Mouse (Mus musculus): ENCODE data around the gene Apoc1. TPM values are rescaled to one million over a fixed set of nuclear protein-coding genes. Genes with fewer than 3 reads are reported as not detected.

Gene Apoc1
- polyA plus RNA-seq, 1 experiment: not detected

DNA sequence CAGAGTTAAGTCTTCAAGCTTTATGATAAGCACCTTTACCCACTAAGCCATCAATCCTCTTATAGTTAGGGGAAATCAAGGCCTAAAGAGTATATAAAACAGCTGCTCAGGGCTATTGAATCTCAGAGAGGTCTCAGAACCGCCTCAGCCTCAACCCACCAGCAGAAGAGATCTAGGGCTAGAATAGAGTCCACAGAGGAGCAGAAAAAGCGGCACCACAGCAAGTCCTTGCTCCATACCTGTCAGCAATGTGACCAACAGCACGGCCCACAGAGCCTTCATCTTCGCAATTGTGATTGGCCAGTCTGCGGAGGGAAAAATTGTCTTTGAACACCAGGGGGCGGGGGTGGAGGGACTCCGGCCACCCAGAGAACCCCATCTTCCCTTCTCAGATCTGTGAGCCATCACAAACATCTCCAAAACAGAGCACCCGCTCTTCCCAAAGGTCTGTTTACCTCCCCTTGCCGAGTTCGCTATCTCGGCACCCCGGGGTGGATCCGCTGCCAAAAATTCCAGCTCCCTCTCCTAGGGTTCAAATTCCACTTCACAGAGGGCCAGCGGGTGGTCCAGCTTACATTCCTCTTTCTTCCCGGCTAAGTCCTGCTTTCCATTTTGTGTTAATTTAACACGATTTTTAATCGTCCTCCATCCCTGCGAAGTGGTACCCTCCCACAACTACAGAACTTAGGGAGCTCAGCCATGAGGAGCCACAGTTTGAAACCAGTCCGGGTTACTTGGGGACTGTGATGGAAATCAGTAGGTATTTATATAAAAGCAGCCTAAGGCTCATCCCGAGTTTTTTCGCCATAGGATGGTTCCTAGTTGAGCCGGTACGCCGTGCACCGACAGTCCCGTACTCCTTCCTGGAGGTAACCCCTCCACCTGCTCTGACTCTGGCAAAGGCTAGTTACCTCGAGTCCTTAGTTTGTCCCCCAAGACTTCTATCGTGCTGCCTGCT is 5.8 kb upstream of the Apoc1 start:
- TF ChIP-seq POLR2A (IDR thresholded peaks at IDR 0.05; ENCODE audit: borderline replicate concordance, low read depth, low read length): no peak
- Histone ChIP-seq H3K4me3 (ENCODE audit: insufficient read depth, low read length) (peak overlapping the region; percentile 92), H3K27ac (ENCODE audit: insufficient read depth, low read depth, low read length) (peak overlapping the region; percentile 96), H3K4me1 (ENCODE audit: control insufficient read depth, insufficient read depth, low read length) (peaks cover 43% of the 10 kb centered on the region)

DNA sequence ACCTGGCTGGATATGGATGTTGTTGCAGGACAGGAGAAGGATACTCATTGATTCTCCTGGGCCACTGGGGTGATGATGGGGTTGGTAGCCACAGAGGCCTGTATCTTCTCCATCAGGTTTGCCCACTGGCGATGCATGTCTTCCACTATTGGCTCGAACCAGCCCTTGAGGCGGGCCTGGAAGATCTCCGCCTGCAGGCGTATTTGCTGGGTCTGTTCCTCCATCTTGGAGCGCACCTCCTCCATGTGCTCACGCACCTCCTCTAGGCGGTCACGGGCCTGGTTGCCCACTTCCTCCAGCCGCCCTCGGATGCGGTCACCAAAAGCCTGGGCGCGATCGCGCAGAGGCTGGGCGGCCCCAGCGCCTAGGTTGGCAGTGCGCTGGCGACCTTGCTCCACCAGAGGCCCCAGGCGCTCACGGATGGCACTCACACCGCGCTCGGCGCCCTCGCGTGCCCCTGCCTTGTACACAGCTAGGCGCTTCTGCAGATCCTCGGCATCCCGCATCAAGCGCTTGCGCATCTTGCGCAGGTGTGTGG is 3.9 kb upstream of the Apoc1 start:
- H3K4me3 ChIP-seq (ENCODE audit: insufficient read depth, low read length): peak overlapping the region; percentile 92
- H3K4me1 ChIP-seq (ENCODE audit: control insufficient read depth, insufficient read depth, low read length): peaks cover 53% of the 10 kb centered on the region
- TF ChIP-seq POLR2A (IDR thresholded peaks at IDR 0.05; ENCODE audit: borderline replicate concordance, low read depth, low read length): no peak
- TF ChIP-seq CTCF (IDR thresholded peaks at IDR 0.05; ENCODE audit: low read depth, low read length): no peak
- peak overlapping the region; percentile 98; the same call in 1 of the 2 replicates for H3K27ac ChIP-seq (ENCODE audit: insufficient read depth, low read depth, low read length)

DNA sequence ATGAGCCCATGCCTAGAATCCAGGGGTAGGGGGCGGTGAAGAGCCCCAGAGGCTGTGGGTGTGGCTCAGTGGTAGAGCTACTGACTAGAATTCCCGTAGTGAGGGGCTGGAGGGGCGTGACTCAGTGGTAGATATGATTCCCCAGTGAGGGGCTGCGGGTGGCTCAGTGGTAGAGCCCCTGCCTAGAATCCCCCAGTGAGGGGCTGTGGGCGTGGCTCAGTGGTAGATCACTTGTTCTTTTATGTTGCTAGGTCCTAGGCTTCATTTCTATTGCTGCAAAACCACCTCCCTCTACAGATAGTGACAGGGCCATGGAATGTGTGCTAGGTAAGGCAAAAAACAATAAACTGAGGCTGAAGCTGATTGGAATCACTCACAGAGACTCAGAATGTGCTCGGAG is 3.4 kb upstream of the Apoc1 start:
- Histone ChIP-seq H3K4me3 (ENCODE audit: insufficient read depth, low read length) (peak overlapping the region; percentile 92), H3K4me1 (ENCODE audit: control insufficient read depth, insufficient read depth, low read length) (peaks cover 52% of the 10 kb centered on the region), H3K27ac (ENCODE audit: insufficient read depth, low read depth, low read length) (peak overlapping the region; percentile 98)
- TF ChIP-seq CTCF (IDR thresholded peaks at IDR 0.05; ENCODE audit: low read depth, low read length) (no peak), POLR2A (IDR thresholded peaks at IDR 0.05; ENCODE audit: borderline replicate concordance, low read depth, low read length) (no peak)

DNA sequence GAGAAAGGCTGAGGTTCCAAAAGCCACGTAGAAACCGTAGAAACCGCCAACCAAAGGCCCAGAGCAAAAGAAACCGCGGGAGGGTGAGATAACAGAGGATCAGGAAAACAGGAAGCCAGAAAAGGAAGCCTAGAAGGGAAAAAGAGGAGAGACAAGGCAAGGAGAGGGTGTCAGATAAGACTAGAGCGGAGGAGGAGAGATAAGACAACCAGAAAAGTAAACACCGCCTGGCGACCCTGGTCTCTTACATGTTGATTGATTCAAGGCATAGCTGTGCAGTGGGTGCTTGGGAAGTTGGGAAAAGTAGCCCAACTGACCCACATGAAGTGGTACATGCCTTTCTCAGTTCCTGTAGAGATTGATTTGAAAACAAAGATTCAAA is 2.7 kb upstream of the Apoc1 start:
- Histone ChIP-seq H3K4me1 (ENCODE audit: control insufficient read depth, insufficient read depth, low read length) (peaks cover 45% of the 10 kb centered on the region), H3K4me3 (ENCODE audit: insufficient read depth, low read length) (no peak overlapping the region), H3K27ac (ENCODE audit: insufficient read depth, low read depth, low read length) (peak overlapping the region; percentile 98)
- TF ChIP-seq POLR2A (IDR thresholded peaks at IDR 0.05; ENCODE audit: borderline replicate concordance, low read depth, low read length): no peak
- no peak for TF ChIP-seq CTCF (IDR thresholded peaks at IDR 0.05; ENCODE audit: low read depth, low read length)

DNA sequence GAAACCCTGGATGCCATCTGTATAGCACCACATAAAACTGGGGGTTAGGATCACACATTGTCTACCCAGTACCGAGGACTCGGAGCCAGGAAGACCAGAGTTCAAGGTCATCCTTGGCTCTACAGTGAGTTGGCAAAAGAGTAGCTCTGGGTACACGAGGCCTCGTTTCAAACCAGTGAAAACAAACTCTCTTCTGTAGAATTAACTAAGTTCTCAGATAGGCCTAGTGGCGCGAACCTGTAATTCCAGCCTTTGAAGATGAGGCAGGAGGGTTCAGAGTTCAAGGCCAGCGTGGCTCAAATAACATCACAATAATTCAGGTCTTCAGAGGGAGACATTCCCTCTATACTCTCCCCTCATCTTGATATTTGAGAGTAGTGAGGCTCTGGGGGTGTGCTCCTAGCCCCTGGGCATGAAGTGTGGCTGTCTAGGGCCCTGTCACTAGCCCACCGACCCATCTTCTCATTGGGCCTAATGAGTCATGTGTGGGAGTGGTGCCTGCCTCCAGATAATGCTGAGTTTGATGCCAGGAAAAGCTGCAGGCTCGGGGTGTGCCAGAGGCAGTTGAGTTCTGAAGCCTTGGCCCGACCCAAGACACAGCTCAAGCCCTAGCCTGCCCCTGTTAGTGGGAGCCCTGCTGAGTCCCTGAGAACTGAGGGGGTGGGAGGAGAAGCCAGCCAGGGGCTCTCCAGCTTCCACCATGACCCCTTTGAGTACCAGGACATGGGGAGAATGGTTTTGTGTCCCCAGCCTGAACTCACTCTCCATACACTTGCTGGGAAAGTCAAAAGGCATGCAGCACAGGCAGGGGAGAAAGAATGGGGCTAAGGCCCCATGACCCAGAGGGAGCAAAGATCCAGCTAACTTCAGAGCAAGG is 2.1 kb upstream of the Apoc1 start:
- Histone ChIP-seq H3K27ac (ENCODE audit: insufficient read depth, low read depth, low read length) (peak overlapping the region; percentile 98), H3K4me3 (ENCODE audit: insufficient read depth, low read length) (no peak overlapping the region), H3K4me1 (ENCODE audit: control insufficient read depth, insufficient read depth, low read length) (peaks cover 41% of the 10 kb centered on the region)
- TF ChIP-seq CTCF (IDR thresholded peaks at IDR 0.05; ENCODE audit: low read depth, low read length) (no peak), POLR2A (IDR thresholded peaks at IDR 0.05; ENCODE audit: borderline replicate concordance, low read depth, low read length) (no peak; the same call in 1 of the 2 replicates)

DNA sequence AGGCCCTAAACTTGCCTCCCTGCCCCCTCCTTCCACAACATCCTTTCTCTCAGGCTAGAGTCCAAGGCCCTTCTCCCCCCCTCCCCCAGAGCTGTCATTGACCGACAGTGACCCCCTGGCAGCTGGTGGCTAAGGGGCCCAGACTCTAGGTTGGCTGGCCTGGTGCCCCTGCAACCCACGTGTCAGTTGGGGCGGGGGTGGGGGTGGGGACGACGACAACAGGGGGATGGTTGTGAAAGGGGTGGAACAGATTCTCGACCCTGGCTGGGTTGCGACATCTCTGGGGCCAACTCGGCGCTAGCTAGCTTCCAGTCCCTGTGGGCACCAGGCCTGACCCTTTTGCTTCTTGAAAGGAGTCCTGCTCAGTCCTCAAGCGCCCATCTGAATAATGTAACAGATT is 961 bp upstream of the Apoc1 start:
- Histone ChIP-seq H3K27ac (ENCODE audit: insufficient read depth, low read depth, low read length) (peak overlapping the region; percentile 98), H3K4me3 (ENCODE audit: insufficient read depth, low read length) (no peak overlapping the region), H3K4me1 (ENCODE audit: control insufficient read depth, insufficient read depth, low read length) (peaks cover 37% of the 10 kb centered on the region)
- no peak for TF ChIP-seq CTCF (IDR thresholded peaks at IDR 0.05; ENCODE audit: low read depth, low read length)
- no peak for TF ChIP-seq POLR2A (IDR thresholded peaks at IDR 0.05; ENCODE audit: borderline replicate concordance, low read depth, low read length)

DNA sequence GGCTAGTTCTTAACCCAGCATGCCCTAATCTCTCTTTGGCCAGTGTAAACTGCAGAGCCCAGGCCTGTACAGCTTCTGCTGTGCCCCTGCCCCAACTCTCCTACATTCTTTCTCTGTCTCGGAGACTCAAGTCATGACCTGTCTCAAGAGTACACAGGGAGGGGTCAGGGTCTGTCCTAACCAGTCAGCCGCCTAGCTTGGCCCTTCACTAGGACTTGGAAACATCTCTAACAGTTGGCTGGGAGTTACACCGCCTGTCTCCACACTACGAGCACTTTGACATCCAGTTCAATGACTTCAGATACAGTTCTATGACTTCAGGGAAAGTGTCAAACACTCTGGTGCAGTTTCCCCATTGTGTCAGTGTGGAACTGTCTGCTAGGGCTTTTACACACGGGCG is 1.0 kb downstream of the Apoc1 start:
- H3K27ac ChIP-seq (ENCODE audit: insufficient read depth, low read depth, low read length): no peak overlapping the region
- H3K4me3 ChIP-seq (ENCODE audit: insufficient read depth, low read length): no peak overlapping the region
- H3K4me1 ChIP-seq (ENCODE audit: control insufficient read depth, insufficient read depth, low read length): peaks cover 42% of the 10 kb centered on the region
- TF ChIP-seq CTCF (IDR thresholded peaks at IDR 0.05; ENCODE audit: low read depth, low read length) (no peak), POLR2A (IDR thresholded peaks at IDR 0.05; ENCODE audit: borderline replicate concordance, low read depth, low read length) (no peak)

DNA sequence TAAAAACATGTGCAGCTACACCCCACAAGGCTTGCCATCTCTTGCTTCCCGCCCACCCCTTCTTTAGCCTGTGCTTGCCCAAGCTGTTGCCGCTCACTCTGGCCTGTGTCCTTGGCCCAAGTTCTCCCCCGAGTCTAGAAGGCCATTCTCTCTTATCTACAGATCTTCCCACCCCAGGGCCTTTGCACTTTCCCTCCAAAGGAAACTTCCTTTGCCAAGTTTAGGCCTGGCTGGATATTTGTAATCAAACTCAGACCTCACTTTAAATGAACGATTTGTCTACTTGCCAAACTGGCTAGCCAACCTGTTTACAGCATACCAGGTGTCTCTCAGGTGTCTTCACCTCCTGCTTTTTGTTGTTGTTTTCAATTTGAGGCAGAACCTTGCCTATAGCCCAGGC is 1.6 kb downstream of the Apoc1 start:
- H3K4me3 ChIP-seq (ENCODE audit: insufficient read depth, low read length): no peak overlapping the region
- TF ChIP-seq POLR2A (IDR thresholded peaks at IDR 0.05; ENCODE audit: borderline replicate concordance, low read depth, low read length) (no peak), CTCF (IDR thresholded peaks at IDR 0.05; ENCODE audit: low read depth, low read length) (no peak)
- no peak overlapping the region for H3K27ac ChIP-seq (ENCODE audit: insufficient read depth, low read depth, low read length)
- peaks cover 38% of the 10 kb centered on the region for H3K4me1 ChIP-seq (ENCODE audit: control insufficient read depth, insufficient read depth, low read length)

DNA sequence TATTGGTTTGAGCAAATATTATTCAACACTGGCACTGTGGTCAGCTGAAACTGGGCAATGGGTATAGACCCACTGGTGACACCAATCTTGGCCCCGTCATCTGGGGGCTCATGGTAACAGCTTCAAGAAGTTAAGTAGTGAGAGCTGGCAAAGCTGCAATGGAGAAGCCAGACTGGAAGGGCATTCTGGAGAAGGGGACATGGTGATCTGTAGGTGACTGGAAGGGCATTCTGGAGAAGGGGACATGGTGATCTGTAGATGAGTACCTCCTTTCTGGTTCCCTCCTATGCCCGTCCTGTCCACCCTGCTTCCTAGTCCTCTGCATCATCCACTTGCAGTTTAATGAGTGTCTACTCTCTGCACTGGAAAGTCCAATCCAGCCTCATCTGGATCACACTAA is 3.8 kb downstream of the Apoc1 start:
- H3K4me3 ChIP-seq (ENCODE audit: insufficient read depth, low read length): no peak overlapping the region
- no peak overlapping the region for H3K27ac ChIP-seq (ENCODE audit: insufficient read depth, low read depth, low read length)
- H3K4me1 ChIP-seq (ENCODE audit: control insufficient read depth, insufficient read depth, low read length): peaks cover 34% of the 10 kb centered on the region
- no peak for TF ChIP-seq CTCF (IDR thresholded peaks at IDR 0.05; ENCODE audit: low read depth, low read length)
